Mouse (Mus musculus) liver, adult 2 months (tissue): Measurements from ENCODE around the gene Acly. TPM values are rescaled to one million over a fixed set of nuclear protein-coding genes. Genes with fewer than 3 reads are reported as not detected.
A peak's percentile ranks its signal among the peaks of the same experiment; 100 is the strongest.

Source experiments
- DNase-seq: peaks from one replicate; pipeline ENCODE4 v3.0.0-alpha.2; 2011; ENCODE audit warnings: low read depth, low spot score; ENCODE audit errors: extremely low read depth
- H3K27ac ChIP-seq: fragments of 200-500 bp; replicated peaks from 2 replicates; pipeline ENCODE4 v1.5.1; 2012; ENCODE audit warnings: low read depth, mild to moderate bottlenecking, control low read depth, inconsistent platforms, low read length; ENCODE audit not compliant: insufficient read depth
- H3K27me3 ChIP-seq: fragments of 200-500 bp; 2 replicates; pipeline ENCODE4 v1.6.1; 2012; ENCODE audit warnings: mild to moderate bottlenecking, moderate library complexity, low read length, inconsistent platforms; ENCODE audit not compliant: control insufficient read depth, insufficient read depth
- H3K36me3 ChIP-seq: fragments of 200-500 bp; 2 replicates; pipeline ENCODE4 v1.6.1; 2012; ENCODE audit warnings: low read length, inconsistent platforms; ENCODE audit not compliant: control insufficient read depth, insufficient read depth
- H3K4me1 ChIP-seq: fragments of 200-500 bp; 2 replicates; pipeline ENCODE4 v1.6.1; 2011; ENCODE audit warnings: low read length; ENCODE audit not compliant: control insufficient read depth, insufficient read depth
- H3K4me3 ChIP-seq: fragments of 200-500 bp; 2 replicates; pipeline ENCODE4 v1.5.1; 2011; ENCODE audit warnings: low read depth, mild to moderate bottlenecking, control low read depth, low read length, moderate library complexity; ENCODE audit not compliant: insufficient read depth
- H3K79me2 ChIP-seq: fragments of 200-500 bp; 2 replicates; pipeline ENCODE4 v1.6.1; 2012; ENCODE audit warnings: inconsistent platforms, mild to moderate bottlenecking, low read length, moderate library complexity; ENCODE audit not compliant: control insufficient read depth, insufficient read depth
- H3K9ac ChIP-seq: fragments of 200-500 bp; 2 replicates; pipeline ENCODE4 v1.6.1; 2012; ENCODE audit warnings: low read depth, mild to moderate bottlenecking, control low read depth, inconsistent platforms, low read length
- CTCF ChIP-seq: fragments of 200-500 bp; IDR thresholded peaks from 2 replicates; pipeline ENCODE4 v1.5.1; 2011; ENCODE audit warnings: low read depth, low read length, control low read depth
- POLR2A ChIP-seq: fragments of 200-500 bp; IDR thresholded peaks from 2 replicates; pipeline ENCODE4 v1.6.1; 2011; ENCODE audit warnings: low read length, control low read depth; ENCODE audit not compliant: insufficient read depth; ENCODE audit errors: extremely low read depth
- WGBS: fragments of 180-500 bp; shearing (Covaris S2); methylation state at CpG from one replicate; pipeline ENCODE4 v1.1.7; 2018; 5-methylcytosine and 5-hydroxymethylcytosine counted together
- polyA plus RNA-seq: library from polyadenylated mRNA; depleted of rRNA; stranded (reverse); fragments of >200 nt; gene quantifications from 2 replicates; pipeline ENCODE4 v1.2.3, GENCODE M21; 2012
- total RNA-seq: library from RNA; depleted of rRNA; stranded (reverse); fragments of >200 nt; gene quantifications from 2 replicates; pipeline ENCODE4 v1.2.3, GENCODE M21; 2014

Gene Acly
- total and polyA plus RNA-seq, 2 experiments, result 124 to 205 TPM

- peak; percentile 94 for DNase-seq
- H3K79me2 ChIP-seq, result no peaks in the 10 kb centered on the region; the same call in 1 of the 2 replicates
- H3K4me1 ChIP-seq, result peaks cover 36% of the 10 kb centered on the region
- no peak overlapping the region for H3K4me3 ChIP-seq
- TF ChIP-seq POLR2A, result no peak
- TF ChIP-seq CTCF, result no peak
- 22% methylated on average over 9 of the region's 9 CpGs for WGBS
- peaks cover 63% of the 10 kb centered on the region for H3K36me3 ChIP-seq
- no peak overlapping the region; the same call in 1 of the 2 replicates for H3K9ac ChIP-seq
- no peaks in the 10 kb centered on the region for H3K27me3 ChIP-seq
- H3K27ac ChIP-seq, result peak overlapping the region; percentile 68
These were observed 12.7 kb downstream of the Acly start for GRCm38 (mm10) chr11:100515061-100515460.

DNA sequence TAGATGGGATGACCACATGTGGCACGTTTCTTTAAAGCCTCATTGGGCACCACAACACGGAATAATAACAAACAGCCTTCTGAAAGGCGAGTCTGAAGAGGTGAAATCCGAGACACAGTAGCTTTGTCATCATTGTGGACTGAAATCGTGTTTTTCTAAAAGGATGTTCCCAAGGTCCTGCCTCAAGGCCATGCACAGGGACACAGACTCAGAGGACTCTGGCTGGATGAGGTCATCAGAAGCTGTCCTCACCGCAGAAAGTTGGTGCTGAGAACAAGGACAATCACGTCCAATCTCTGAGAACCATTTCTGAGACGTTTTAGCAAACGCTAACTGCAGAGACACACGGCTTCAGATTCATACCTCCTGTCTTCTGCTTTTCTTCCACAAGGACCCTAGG lies 14.1 kb downstream of the Acly start:
- H3K4me3 ChIP-seq, result no peak overlapping the region
- no peaks in the 10 kb centered on the region for H3K79me2 ChIP-seq
- TF ChIP-seq CTCF (no peak), POLR2A (no peak)
- H3K27me3 ChIP-seq, result no peaks in the 10 kb centered on the region
- H3K27ac ChIP-seq, result no peak overlapping the region
- H3K36me3 ChIP-seq, result peaks cover 68% of the 10 kb centered on the region
- H3K4me1 ChIP-seq, result peaks cover 23% of the 10 kb centered on the region
- DNase-seq, result no peak
- WGBS, result 88% methylated on average over 10 of the region's 10 CpGs
- H3K9ac ChIP-seq, result no peak overlapping the region

DNA sequence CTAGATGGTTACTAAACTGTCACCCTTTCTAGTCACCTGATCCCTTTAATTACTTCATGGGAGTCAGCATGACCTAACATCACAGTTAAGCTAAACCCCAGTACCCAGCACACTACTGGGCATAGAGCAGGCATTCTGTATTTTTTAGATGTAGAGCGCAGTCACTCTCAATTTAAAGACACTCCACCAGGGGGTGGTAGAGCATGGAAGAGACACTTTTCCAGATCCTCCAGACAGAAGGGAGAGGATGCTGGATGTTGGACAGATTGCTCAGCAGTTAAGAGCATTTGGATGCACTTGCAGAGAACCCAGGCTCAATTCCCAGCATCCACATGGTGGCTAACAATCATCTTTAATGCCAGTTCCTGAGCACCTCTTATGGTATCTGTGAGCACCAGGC lies 15.4 kb downstream of the Acly start:
- WGBS, result 92% methylated on average over 1 of the region's 1 CpGs
- Histone ChIP-seq H3K9ac (no peak overlapping the region), H3K4me3 (no peak overlapping the region), H3K27ac (no peak overlapping the region), H3K79me2 (no peaks in the 10 kb centered on the region), H3K36me3 (peaks cover 69% of the 10 kb centered on the region), H3K27me3 (no peaks in the 10 kb centered on the region), H3K4me1 (peaks cover 19% of the 10 kb centered on the region)
- TF ChIP-seq POLR2A, result no peak
- no peak for TF ChIP-seq CTCF
- DNase-seq, result no peak

- Histone ChIP-seq H3K27ac (no peak overlapping the region), H3K36me3 (peaks cover 66% of the 10 kb centered on the region), H3K79me2 (no peaks in the 10 kb centered on the region), H3K4me1 (peaks cover 7% of the 10 kb centered on the region), H3K4me3 (no peak overlapping the region), H3K9ac (no peak overlapping the region), H3K27me3 (no peaks in the 10 kb centered on the region)
- 98% methylated on average over 2 of the region's 2 CpGs for WGBS
- TF ChIP-seq POLR2A (no peak), CTCF (no peak)
- no peak for DNase-seq
These were observed 17.2 kb downstream of the Acly start for GRCm38 (mm10) chr11:100510556-100510955.

GRCm38 (mm10) chr11:100505997-100506396 lies 21.8 kb downstream of the Acly start:
- Histone ChIP-seq H3K79me2 (no peaks in the 10 kb centered on the region), H3K27me3 (no peaks in the 10 kb centered on the region), H3K36me3 (peaks cover 54% of the 10 kb centered on the region), H3K27ac (no peak overlapping the region), H3K4me3 (no peak overlapping the region), H3K4me1 (no peaks in the 10 kb centered on the region), H3K9ac (no peak overlapping the region)
- no peak for DNase-seq
- no peak for TF ChIP-seq CTCF
- 95% methylated on average over 8 of the region's 8 CpGs for WGBS

- H3K4me1 ChIP-seq, result no peaks in the 10 kb centered on the region
- no peaks in the 10 kb centered on the region for H3K27me3 ChIP-seq
- no peak overlapping the region for H3K9ac ChIP-seq
- H3K79me2 ChIP-seq, result no peaks in the 10 kb centered on the region
- WGBS, result 48% methylated on average over 12 of the region's 12 CpGs
- TF ChIP-seq CTCF, result no peak
- TF ChIP-seq POLR2A, result no peak
- H3K4me3 ChIP-seq, result no peak overlapping the region
- DNase-seq, result peak; percentile 94
- peak overlapping the region; percentile 23 for H3K27ac ChIP-seq
- H3K36me3 ChIP-seq, result peaks cover 57% of the 10 kb centered on the region
These were observed 22.7 kb downstream of the Acly start for GRCm38 (mm10) chr11:100504990-100505660.
